Mouse (Mus musculus) midbrain, embryonic 13.5 days (tissue): ENCODE results near the gene Efcab14. TPM values are rescaled to one million over a fixed set of nuclear protein-coding genes. Genes with fewer than 3 reads are reported as not detected.

Experiments used
- ATAC-seq: fragments of 200-750 bp; cut with Nextera tagmentation; 2 replicates; pipeline ENCODE4 v1.8.0; 2017; ENCODE audit warnings: mild to moderate bottlenecking, moderate TSS enrichment, moderate library complexity
- H3K27ac ChIP-seq: fragments of 300-500 bp; sonication (generic); 2 replicates; pipeline ENCODE4 v1.5.1; 2015; ENCODE audit warnings: inconsistent platforms, mild to moderate bottlenecking, moderate library complexity
- H3K27me3 ChIP-seq: fragments of 300-500 bp; sonication (generic); 2 replicates; pipeline ENCODE4 v1.6.1; 2015; ENCODE audit warnings: mild to moderate bottlenecking, inconsistent platforms
- H3K36me3 ChIP-seq: fragments of 300-500 bp; sonication (generic); 2 replicates; pipeline ENCODE4 v1.6.1; 2015; ENCODE audit warnings: mild to moderate bottlenecking, inconsistent platforms
- H3K4me1 ChIP-seq: fragments of 300-500 bp; sonication (generic); replicated peaks from 2 replicates; pipeline ENCODE4 v1.6.1; 2015; ENCODE audit warnings: inconsistent platforms
- H3K4me2 ChIP-seq: fragments of 300-500 bp; sonication (generic); replicated peaks from 2 replicates; pipeline ENCODE4 v1.6.1; 2015; ENCODE audit warnings: moderate library complexity, mild to moderate bottlenecking, inconsistent platforms
- H3K4me3 ChIP-seq: fragments of 300-500 bp; sonication (generic); replicated peaks from 2 replicates; pipeline ENCODE4 v1.5.1; 2015; ENCODE audit warnings: mild to moderate bottlenecking, inconsistent platforms
- H3K9ac ChIP-seq: fragments of 300-500 bp; sonication (generic); replicated peaks from 2 replicates; pipeline ENCODE4 v1.6.1; 2015; ENCODE audit warnings: mild to moderate bottlenecking, inconsistent platforms
- H3K9me3 ChIP-seq: fragments of 300-500 bp; sonication (generic); 2 replicates; pipeline ENCODE4 v1.6.1; 2016; ENCODE audit warnings: mild to moderate bottlenecking, inconsistent platforms
- WGBS: fragments of 180-500 bp; shearing (Covaris S2); methylation state at CpG from one replicate; pipeline ENCODE4 v1.1.7; 2015; 5-methylcytosine and 5-hydroxymethylcytosine counted together
- polyA plus RNA-seq: library from polyadenylated mRNA; unstranded; fragments of >200 nt; fragmentation: Nextera tagmentation; extraction: Ambion mirVana; gene quantifications from 2 replicates; pipeline ENCODE4 v1.2.1, GENCODE M21; 2015

Efcab14 gene
- polyA plus RNA-seq, 1 experiment from 2014 or later, result 23.9 TPM

GRCm38 (mm10) chr4:115782026-115782805, 44.7 kb downstream of the Efcab14 start:
- no peaks in the 10 kb centered on the region for H3K9me3 ChIP-seq
- no peaks in the 10 kb centered on the region for H3K27me3 ChIP-seq
- H3K4me3 ChIP-seq, result no peak overlapping the region
- H3K9ac ChIP-seq, result no peak overlapping the region
- no peak overlapping the region for H3K27ac ChIP-seq
- no peak overlapping the region for H3K4me2 ChIP-seq
- WGBS, result 93% methylated on average over 5 of the region's 5 CpGs
- H3K4me1 ChIP-seq, result peaks cover 15% of the 10 kb centered on the region
- ATAC-seq, result no peak
- H3K36me3 ChIP-seq, result peaks cover 4% of the 10 kb centered on the region; the same call in 1 of the 2 replicates

GRCm38 (mm10) chr4:115784769-115785510, 47.4 kb downstream of the Efcab14 start, which contains the start of gene Atpaf1:
Gene Atpaf1 (plus strand): TSS chr4:115784812.
- ATAC-seq, result peak; percentile 96
- under 1% methylated on average over 67 of the region's 69 CpGs for WGBS
- Histone ChIP-seq H3K4me3 (peak within 1 kb of the TSS; percentile 62), H3K27me3 (no peaks in the 10 kb centered on the region), H3K4me1 (peaks cover 15% of the 10 kb centered on the region), H3K36me3 (peaks cover 16% of the 10 kb centered on the region), H3K9ac (peak within 1 kb of the TSS; percentile 81), H3K9me3 (no peaks in the 10 kb centered on the region), H3K27ac (peak within 1 kb of the TSS; percentile 35; the same call in 1 of the 2 replicates), H3K4me2 (peak within 1 kb of the TSS; percentile 71)

- Histone ChIP-seq H3K4me1 (peaks cover 15% of the 10 kb centered on the region), H3K9ac (peak overlapping the region; percentile 81), H3K27me3 (no peaks in the 10 kb centered on the region), H3K4me2 (peak overlapping the region; percentile 71), H3K4me3 (peak overlapping the region; percentile 62), H3K36me3 (peaks cover 22% of the 10 kb centered on the region), H3K27ac (no peak overlapping the region), H3K9me3 (no peaks in the 10 kb centered on the region)
- ATAC-seq, result peak; percentile 28
- 65% methylated on average over 7 of the region's 7 CpGs for WGBS
Measured at GRCm38 (mm10) chr4:115785511-115786034, 48.0 kb downstream of the Efcab14 start.

- Histone ChIP-seq H3K9ac (no peak overlapping the region), H3K27ac (no peak overlapping the region), H3K9me3 (no peaks in the 10 kb centered on the region), H3K36me3 (peaks cover 49% of the 10 kb centered on the region), H3K27me3 (no peaks in the 10 kb centered on the region), H3K4me3 (no peak overlapping the region), H3K4me2 (no peak overlapping the region), H3K4me1 (peaks cover 2% of the 10 kb centered on the region)
- 85% methylated on average over 3 of the region's 3 CpGs for WGBS
- ATAC-seq, result no peak
Measured at GRCm38 (mm10) chr4:115790864-115791263, 53.3 kb downstream of the Efcab14 start.

- no peak for ATAC-seq
- over 99% methylated on average over 3 of the region's 3 CpGs for WGBS
- Histone ChIP-seq H3K9ac (no peak overlapping the region), H3K4me2 (no peak overlapping the region), H3K9me3 (no peaks in the 10 kb centered on the region), H3K4me1 (no peaks in the 10 kb centered on the region), H3K36me3 (peaks cover 63% of the 10 kb centered on the region), H3K27me3 (no peaks in the 10 kb centered on the region), H3K27ac (no peak overlapping the region), H3K4me3 (no peak overlapping the region)
Measured at GRCm38 (mm10) chr4:115795360-115795759, 57.8 kb downstream of the Efcab14 start.

GRCm38 (mm10) chr4:115799981-115800380, 62.4 kb downstream of the Efcab14 start:
- Histone ChIP-seq H3K36me3 (peaks cover 58% of the 10 kb centered on the region), H3K4me1 (no peaks in the 10 kb centered on the region), H3K9me3 (no peaks in the 10 kb centered on the region), H3K27ac (no peak overlapping the region), H3K4me2 (no peak overlapping the region), H3K9ac (no peak overlapping the region), H3K4me3 (no peak overlapping the region), H3K27me3 (no peaks in the 10 kb centered on the region)
- ATAC-seq, result no peak
- 88% methylated on average over 3 of the region's 3 CpGs for WGBS

- H3K36me3 ChIP-seq, result peaks cover 43% of the 10 kb centered on the region
- 73% methylated on average over 4 of the region's 4 CpGs for WGBS
- no peak overlapping the region for H3K4me2 ChIP-seq
- no peaks in the 10 kb centered on the region for H3K9me3 ChIP-seq
- H3K27me3 ChIP-seq, result no peaks in the 10 kb centered on the region
- no peak overlapping the region for H3K4me3 ChIP-seq
- no peak overlapping the region for H3K27ac ChIP-seq
- H3K9ac ChIP-seq, result no peak overlapping the region
- no peaks in the 10 kb centered on the region for H3K4me1 ChIP-seq
- ATAC-seq, result no peak
Measured at GRCm38 (mm10) chr4:115812326-115812725, 74.8 kb downstream of the Efcab14 start.

- no peak for ATAC-seq
- Histone ChIP-seq H3K36me3 (peaks cover 41% of the 10 kb centered on the region), H3K9ac (no peak overlapping the region), H3K4me2 (no peak overlapping the region), H3K4me3 (no peak overlapping the region), H3K27ac (no peak overlapping the region), H3K27me3 (no peaks in the 10 kb centered on the region), H3K4me1 (no peaks in the 10 kb centered on the region), H3K9me3 (no peaks in the 10 kb centered on the region)
- 93% methylated on average over 5 of the region's 5 CpGs for WGBS
Measured at GRCm38 (mm10) chr4:115815606-115816005, 78.1 kb downstream of the Efcab14 start.

- ATAC-seq, result no peak
Measured at GRCm38 (mm10) chr4:115820199-115820598, 82.7 kb downstream of the Efcab14 start.

GRCm38 (mm10) chr4:115820944-115821343, 83.4 kb downstream of the Efcab14 start:
- Histone ChIP-seq H3K4me2 (no peak overlapping the region), H3K4me3 (no peak overlapping the region), H3K36me3 (peaks cover 6% of the 10 kb centered on the region; the same call in 1 of the 2 replicates), H3K9ac (no peak overlapping the region), H3K4me1 (no peaks in the 10 kb centered on the region), H3K27me3 (no peaks in the 10 kb centered on the region), H3K9me3 (no peaks in the 10 kb centered on the region), H3K27ac (no peak overlapping the region)
- WGBS, result 72% methylated on average over 3 of the region's 3 CpGs
- no peak for ATAC-seq

More at GRCm38 (mm10) chr4:115820199-115820598, 82.7 kb downstream of the Efcab14 start:
- 90% methylated on average over 3 of the region's 3 CpGs for WGBS
- Histone ChIP-seq H3K4me3 (no peak overlapping the region), H3K4me1 (no peaks in the 10 kb centered on the region), H3K4me2 (no peak overlapping the region), H3K9ac (no peak overlapping the region), H3K27me3 (no peaks in the 10 kb centered on the region), H3K36me3 (peaks cover 13% of the 10 kb centered on the region; the same call in 1 of the 2 replicates), H3K9me3 (no peaks in the 10 kb centered on the region), H3K27ac (no peak overlapping the region)

GRCm38 (mm10) chr4:115821431-115821830, 83.9 kb downstream of the Efcab14 start:
- no peaks in the 10 kb centered on the region for H3K27me3 ChIP-seq
- H3K4me2 ChIP-seq, result no peak overlapping the region
- no peak for ATAC-seq
- H3K4me1 ChIP-seq, result no peaks in the 10 kb centered on the region
- H3K9ac ChIP-seq, result no peak overlapping the region
- H3K27ac ChIP-seq, result no peak overlapping the region
- peaks cover 3% of the 10 kb centered on the region; the same call in 1 of the 2 replicates for H3K36me3 ChIP-seq
- H3K4me3 ChIP-seq, result no peak overlapping the region
- no peaks in the 10 kb centered on the region for H3K9me3 ChIP-seq

GRCm38 (mm10) chr4:115821928-115822327, 84.4 kb downstream of the Efcab14 start:
- no peak overlapping the region for H3K9ac ChIP-seq
- no peak overlapping the region for H3K4me3 ChIP-seq
- H3K27ac ChIP-seq, result no peak overlapping the region
- no peak for ATAC-seq
- no peaks in the 10 kb centered on the region for H3K9me3 ChIP-seq
- WGBS, result 82% methylated on average over 3 of the region's 3 CpGs
- no peaks in the 10 kb centered on the region for H3K27me3 ChIP-seq
- no peaks in the 10 kb centered on the region for H3K4me1 ChIP-seq
- no peak overlapping the region for H3K4me2 ChIP-seq
- peaks cover 3% of the 10 kb centered on the region; the same call in 1 of the 2 replicates for H3K36me3 ChIP-seq
